Mouse (Mus musculus) myocyte (in vitro differentiated cells): ENCODE data around the gene Dhrs3.

ENCODE experiments used
- CEBPB ChIP-seq: IDR thresholded peaks from 2 replicates; pipeline ENCODE4 v1.6.1; 2011; ENCODE audit warnings: mild to moderate bottlenecking, moderate library complexity; ENCODE audit not compliant: poor library complexity, insufficient read depth, severe bottlenecking
- MYOD1 ChIP-seq, 3 experiments: IDR thresholded peaks; one replicate each; pipeline ENCODE4 v1.6.1; 2011; ENCODE audit warnings: control low read depth in 2 of 3, low read depth in 2 of 3, mild to moderate bottlenecking in 2 of 3, moderate library complexity in 1 of 3; ENCODE audit not compliant: insufficient read length in 2 of 3, control insufficient read depth in 1 of 3
- POLR2A ChIP-seq: IDR thresholded peaks from one replicate; pipeline ENCODE4 v1.6.1; 2011; ENCODE audit warnings: low read depth, mild to moderate bottlenecking, control low read depth, moderate library complexity; ENCODE audit not compliant: insufficient read length
- POLR2AphosphoS2 ChIP-seq: IDR thresholded peaks from one replicate; pipeline ENCODE4 v1.6.1; 2011; ENCODE audit warnings: low read depth, control low read depth; ENCODE audit not compliant: insufficient read length

- TF ChIP-seq CEBPB = no peak
- no peak for TF ChIP-seq POLR2A
- no peak for TF ChIP-seq MYOD1 (IDR thresholded peaks at IDR 0.05; ENCODE audit: control insufficient read depth in 1 of 3, insufficient read length in 2 of 3, low read depth in 2 of 3)
- TF ChIP-seq POLR2AphosphoS2 = no peak
Measured at GRCm38 (mm10) chr4:144861756-144862505, 30.7 kb upstream of the Dhrs3 start.
